Mouse (Mus musculus) limb, embryonic 14.5 days (tissue): ENCODE measurements around the gene Prdx4. TPM values are rescaled to one million over a fixed set of nuclear protein-coding genes. Genes with fewer than 3 reads are reported as not detected.
"Not testable (repeated sequence)": the region's sequence is repeated elsewhere in the genome, so short reads cannot be mapped to it uniquely, and the experiment has no call there.

Experiments
- ATAC-seq: fragments of 200-750 bp; cut with Nextera tagmentation; 2 replicates; pipeline ENCODE4 v1.8.0; 2017; ENCODE audit warnings: low read depth, moderate number of reproducible peaks, moderate TSS enrichment; ENCODE audit not compliant: low FRiP score
- DNase-seq: peaks from one replicate; pipeline ENCODE4 v3.0.0-alpha.2; 2015; ENCODE audit warnings: low spot score
- H3K27ac ChIP-seq: fragments of 300-500 bp; sonication (generic); replicated peaks from 2 replicates; pipeline ENCODE4 v1.5.1; 2014; ENCODE audit warnings: low read depth, mild to moderate bottlenecking, low read length, moderate library complexity, mixed read lengths
- H3K27me3 ChIP-seq: fragments of 300-500 bp; sonication (generic); 2 replicates; pipeline ENCODE4 v1.6.1; 2014; ENCODE audit warnings: low read length, mixed read lengths; ENCODE audit not compliant: control insufficient read depth, insufficient read depth
- H3K36me3 ChIP-seq: fragments of 300-500 bp; sonication (generic); 2 replicates; pipeline ENCODE4 v1.6.1; 2014; ENCODE audit warnings: mild to moderate bottlenecking, low read length, moderate library complexity, mixed read lengths; ENCODE audit not compliant: control insufficient read depth, insufficient read depth
- H3K4me1 ChIP-seq: fragments of 300-500 bp; sonication (generic); 2 replicates; pipeline ENCODE4 v1.6.1; 2014; ENCODE audit warnings: antibody characterized with exemption, low read length, mixed read lengths; ENCODE audit not compliant: control insufficient read depth, insufficient read depth
- H3K4me2 ChIP-seq: fragments of 300-500 bp; sonication (generic); replicated peaks from 2 replicates; pipeline ENCODE4 v1.6.1; 2014; ENCODE audit warnings: low read depth, mild to moderate bottlenecking, low read length, moderate library complexity; ENCODE audit not compliant: severe bottlenecking
- H3K4me3 ChIP-seq: fragments of 300-500 bp; sonication (generic); replicated peaks from 2 replicates; pipeline ENCODE4 v1.5.1; 2014; ENCODE audit warnings: low read length
- H3K9ac ChIP-seq: fragments of 300-500 bp; sonication (generic); 2 replicates; pipeline ENCODE4 v1.6.1; 2014; ENCODE audit warnings: mild to moderate bottlenecking, low read depth, low read length, moderate library complexity; ENCODE audit not compliant: severe bottlenecking
- H3K9me3 ChIP-seq: fragments of 300-500 bp; sonication (generic); 2 replicates; pipeline ENCODE4 v1.6.1; 2016; ENCODE audit warnings: low read length; ENCODE audit not compliant: control insufficient read depth
- POLR2A ChIP-seq: fragments of 200-500 bp; IDR thresholded peaks from 2 replicates; pipeline ENCODE4 v1.8.0; 2012; ENCODE audit warnings: inconsistent platforms, mild to moderate bottlenecking, moderate library complexity, borderline replicate concordance; ENCODE audit not compliant: insufficient read depth, insufficient read length; ENCODE audit errors: extremely low read depth
- WGBS: fragments of 180-500 bp; shearing (Covaris S2); extraction: QIAGEN DNeasy Blood & Tissue Kit; methylation state at CpG from one replicate; pipeline ENCODE4 v1.1.7; 2014; 5-methylcytosine and 5-hydroxymethylcytosine counted together
- polyA plus RNA-seq, 2 experiments: library from polyadenylated mRNA; depleted of rRNA in 1 of 2; stranded (reverse) in 1 of 2; unstranded in 1 of 2; fragments of >200 nt; fragmentation: Nextera tagmentation in 1 of 2; extraction: Ambion mirVana in 1 of 2; gene quantifications; 2 replicates each; pipeline versions ENCODE4 v1.2.1 to v1.2.3; 2012 to 2014

The Prdx4 gene
- 203 and 231 TPM in 2 replicates for polyA plus RNA-seq (2012; rRNA removed)
- polyA plus RNA-seq (2014; fragmentation: Nextera tagmentation; extraction: Ambion mirVana): 320 and 328 TPM in 2 replicates

- Histone ChIP-seq H3K9ac (no peak within 1 kb of the TSS), H3K27ac (no peak within 1 kb of the TSS), H3K4me2 (no peak within 1 kb of the TSS), H3K9me3 (no peaks in the 10 kb centered on the region), H3K27me3 (no peaks in the 10 kb centered on the region), H3K4me3 (no peak within 1 kb of the TSS), H3K4me1 (0 out of 2 replicates have a peak, but pooled peaks cover 3% of the 10 kb centered on the region), H3K36me3 (no peaks in the 10 kb centered on the region)
- TF ChIP-seq POLR2A: no peak
- no peak for ATAC-seq
- no peak for DNase-seq
Measured at GRCm38 (mm10) chrX:155340654-155341053, at the start of gene Prdx4. Prdx4 (minus strand) TSS chrX:155340754.

DNA sequence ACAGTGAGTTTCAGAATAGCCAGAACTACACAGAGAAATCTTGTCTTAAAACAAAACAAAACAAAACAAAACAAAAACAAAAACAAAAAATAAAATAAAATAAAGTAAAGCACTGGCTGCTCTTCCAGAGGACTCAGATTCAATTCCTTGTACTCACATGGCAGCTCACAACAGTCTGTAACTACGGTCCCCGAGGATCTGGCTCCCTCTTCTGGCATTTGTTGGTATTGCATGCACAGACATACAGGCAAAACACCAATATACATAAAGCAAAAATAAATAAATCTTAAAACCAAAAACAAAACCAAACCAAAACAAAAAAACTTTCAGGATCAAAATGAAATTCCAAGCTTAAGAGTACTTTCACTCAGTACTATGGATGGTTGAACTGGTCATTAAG, 36.0 kb upstream of the Prdx4 start:
- no peaks in the 10 kb centered on the region for H3K36me3 ChIP-seq
- TF ChIP-seq POLR2A: no peak
- ATAC-seq (no peak), DNase-seq (no peak)
- H3K27ac ChIP-seq: no peak overlapping the region
- H3K4me3 ChIP-seq: no peak overlapping the region
- no peak overlapping the region for H3K4me2 ChIP-seq
- no peaks in the 10 kb centered on the region for H3K27me3 ChIP-seq
- no peak overlapping the region for H3K9ac ChIP-seq
- H3K9me3 ChIP-seq: no peaks in the 10 kb centered on the region
- H3K4me1 ChIP-seq: no peaks in the 10 kb centered on the region
- WGBS: 20% methylated on average over 2 of the region's 2 CpGs

DNA sequence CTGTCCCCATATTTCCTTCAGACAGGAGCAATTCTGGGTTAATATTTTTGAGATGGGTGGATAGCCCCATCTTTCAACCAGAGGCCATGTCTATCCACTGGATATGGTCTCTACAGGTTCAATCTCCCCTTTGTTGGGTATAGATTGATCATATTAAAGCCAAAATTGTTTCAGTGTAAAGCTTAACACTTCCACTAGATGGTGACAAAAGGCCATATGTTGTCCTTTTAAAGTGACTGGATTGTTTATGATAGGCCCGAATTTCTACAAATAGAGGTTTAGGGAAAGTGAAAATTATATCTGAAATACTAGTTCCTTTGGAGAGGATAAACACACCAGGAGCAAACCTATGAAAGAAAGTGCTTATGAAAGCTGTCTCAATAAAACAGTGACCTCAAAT, 34.9 kb upstream of the Prdx4 start:
- Histone ChIP-seq H3K4me3 (no peak overlapping the region), H3K27me3 (no peaks in the 10 kb centered on the region), H3K4me1 (no peaks in the 10 kb centered on the region), H3K4me2 (no peak overlapping the region), H3K9me3 (no peaks in the 10 kb centered on the region), H3K27ac (no peak overlapping the region), H3K9ac (no peak overlapping the region), H3K36me3 (no peaks in the 10 kb centered on the region)
- 36% methylated on average over 1 of the region's 1 CpGs for WGBS
- no peak for TF ChIP-seq POLR2A
- DNase-seq (peak; percentile 3), ATAC-seq (no peak)

DNA sequence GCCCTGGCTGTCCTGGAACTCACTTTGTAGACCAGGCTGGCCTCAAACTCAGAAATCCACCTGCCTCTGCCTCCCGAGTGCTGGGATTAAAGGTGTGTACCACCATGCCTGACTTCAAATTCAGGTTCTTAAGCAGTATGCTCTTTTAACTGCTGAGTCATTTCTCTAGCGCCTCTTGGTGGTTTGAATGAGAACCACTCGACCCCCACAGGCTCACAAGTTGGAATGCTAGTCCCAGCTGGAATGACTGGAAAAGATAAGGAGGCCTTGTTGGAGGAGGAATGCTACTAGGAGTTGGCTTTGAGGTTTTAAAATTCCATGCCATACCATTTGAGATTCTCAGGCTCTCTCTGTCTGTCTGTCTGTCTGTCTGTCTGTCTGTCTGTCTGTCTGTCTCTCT, 29.6 kb upstream of the Prdx4 start:
- WGBS: 59% methylated on average over 3 of the region's 3 CpGs
- not testable (repeated sequence) for H3K27me3 ChIP-seq, H3K27ac ChIP-seq, H3K4me1 ChIP-seq, H3K4me3 ChIP-seq, H3K9me3 ChIP-seq, DNase-seq, H3K4me2 ChIP-seq, H3K36me3 ChIP-seq, ATAC-seq, H3K9ac ChIP-seq

GRCm38 (mm10) chrX:155365095-155365494, 24.5 kb upstream of the Prdx4 start:
- H3K27ac ChIP-seq: no peak overlapping the region
- no peaks in the 10 kb centered on the region for H3K36me3 ChIP-seq
- 47% methylated on average over 2 of the region's 2 CpGs for WGBS
- DNase-seq: no peak
- ATAC-seq: no peak
- no peak overlapping the region for H3K4me2 ChIP-seq
- H3K9me3 ChIP-seq: no peaks in the 10 kb centered on the region
- H3K4me1 ChIP-seq: no peaks in the 10 kb centered on the region
- no peaks in the 10 kb centered on the region for H3K27me3 ChIP-seq
- TF ChIP-seq POLR2A: no peak
- H3K9ac ChIP-seq: no peak overlapping the region
- H3K4me3 ChIP-seq: no peak overlapping the region

GRCm38 (mm10) chrX:155346249-155346648, 5.7 kb upstream of the Prdx4 start:
- Histone ChIP-seq H3K4me1 (no peaks in the 10 kb centered on the region), H3K27ac (no peak overlapping the region), H3K9me3 (no peaks in the 10 kb centered on the region), H3K9ac (no peak overlapping the region), H3K4me3 (no peak overlapping the region), H3K27me3 (no peaks in the 10 kb centered on the region), H3K4me2 (no peak overlapping the region), H3K36me3 (no peaks in the 10 kb centered on the region)
- TF ChIP-seq POLR2A: no peak
- WGBS: 93% methylated on average over 2 of the region's 2 CpGs
- DNase-seq (no peak), ATAC-seq (no peak)
